Mouse (Mus musculus) midbrain, postnatal 0 days (tissue): ENCODE measurements around the gene A26c2. TPM values are rescaled to one million over a fixed set of nuclear protein-coding genes. Genes with fewer than 3 reads are reported as not detected.

Experiments
- ATAC-seq: fragments of 200-750 bp; cut with Nextera tagmentation; 2 replicates; pipeline ENCODE4 v1.8.0; 2017; ENCODE audit warnings: moderate number of reproducible peaks, mild to moderate bottlenecking, moderate TSS enrichment, moderate library complexity; ENCODE audit not compliant: low FRiP score
- DNase-seq: peaks from one replicate; pipeline ENCODE4 v3.0.0-alpha.2; 2015; ENCODE audit warnings: low spot score
- H3K27ac ChIP-seq: fragments of 300-500 bp; sonication (generic); 2 replicates; pipeline ENCODE4 v1.5.1; 2014; ENCODE audit warnings: low read depth, mild to moderate bottlenecking, low read length, mixed read lengths
- H3K27me3 ChIP-seq: fragments of 300-500 bp; sonication (generic); 2 replicates; pipeline ENCODE4 v1.6.1; 2014; ENCODE audit warnings: low read length, control low read depth, mixed read lengths; ENCODE audit not compliant: insufficient read depth
- H3K36me3 ChIP-seq: fragments of 300-500 bp; sonication (generic); 2 replicates; pipeline ENCODE4 v1.6.1; 2014; ENCODE audit warnings: low read length, control low read depth, mixed read lengths; ENCODE audit not compliant: insufficient read depth
- H3K4me1 ChIP-seq: fragments of 300-500 bp; sonication (generic); 2 replicates; pipeline ENCODE4 v1.6.1; 2014; ENCODE audit warnings: mild to moderate bottlenecking, control low read depth, antibody characterized with exemption, low read length, mixed read lengths; ENCODE audit not compliant: insufficient read depth
- H3K4me2 ChIP-seq: fragments of 300-500 bp; sonication (generic); 2 replicates; pipeline ENCODE4 v1.6.1; 2014; ENCODE audit warnings: low read depth, mild to moderate bottlenecking, low read length, mixed read lengths; ENCODE audit not compliant: poor library complexity, severe bottlenecking
- H3K4me3 ChIP-seq: fragments of 300-500 bp; sonication (generic); 2 replicates; pipeline ENCODE4 v1.5.1; 2014; ENCODE audit warnings: low read depth, mild to moderate bottlenecking, low read length, moderate library complexity
- H3K9ac ChIP-seq: fragments of 300-500 bp; sonication (generic); replicated peaks from 2 replicates; pipeline ENCODE4 v1.6.1; 2014; ENCODE audit warnings: mild to moderate bottlenecking, low read length, moderate library complexity, mixed read lengths; ENCODE audit not compliant: poor library complexity, severe bottlenecking
- H3K9me3 ChIP-seq: fragments of 300-500 bp; sonication (generic); 2 replicates; pipeline ENCODE4 v1.6.1; 2016; ENCODE audit warnings: low read length, control low read depth
- CTCF ChIP-seq: IDR thresholded peaks from 2 replicates; pipeline ENCODE4 v1.5.1; 2016; ENCODE audit warnings: antibody characterized with exemption, mild to moderate bottlenecking
- WGBS: fragments of 180-500 bp; shearing (Covaris S2); extraction: QIAGEN DNeasy Blood & Tissue Kit; methylation state at CpG from one replicate; pipeline ENCODE4 v1.1.7; 2014; 5-methylcytosine and 5-hydroxymethylcytosine counted together
- polyA plus RNA-seq: library from polyadenylated mRNA; unstranded; fragments of >200 nt; fragmentation: Nextera tagmentation; extraction: Ambion mirVana; gene quantifications from 2 replicates; pipeline ENCODE4 v1.2.1, GENCODE M21; 2015
- total RNA-seq: library from RNA; depleted of rRNA; stranded (reverse); fragments of >200 nt; gene quantifications from 2 replicates; pipeline ENCODE4 v1.2.3, GENCODE M21; 2014; rRNA removed

A26c2 gene
- total RNA-seq (not detected in 2 replicates), polyA plus RNA-seq (not detected in 2 replicates)

GRCm38 (mm10) chr7:62823573-62823972 lies at the start of gene A26c2:
Gene A26c2, minus strand, starts transcription at chr7:62823673.
- Histone ChIP-seq H3K4me1 (no peaks in the 10 kb centered on the region), H3K9me3 (peaks cover 7% of the 10 kb centered on the region; the same call in 1 of the 2 replicates), H3K9ac (no peak within 1 kb of the TSS), H3K27me3 (no peaks in the 10 kb centered on the region), H3K4me3 (no peak within 1 kb of the TSS), H3K4me2 (no peak within 1 kb of the TSS), H3K27ac (no peak within 1 kb of the TSS), H3K36me3 (no peaks in the 10 kb centered on the region)
- 81% methylated on average over 7 of the region's 7 CpGs for WGBS
- DNase-seq, result no peak
- ATAC-seq, result no peak
- TF ChIP-seq CTCF, result no peak

- Histone ChIP-seq H3K4me1 (no peaks in the 10 kb centered on the region), H3K27me3 (no peaks in the 10 kb centered on the region), H3K4me3 (no peak overlapping the region), H3K36me3 (no peaks in the 10 kb centered on the region), H3K9me3 (peaks cover 4% of the 10 kb centered on the region; the same call in 1 of the 2 replicates), H3K9ac (no peak overlapping the region), H3K27ac (no peak overlapping the region), H3K4me2 (no peak overlapping the region)
- TF ChIP-seq CTCF, result no peak
- ATAC-seq, result no peak
- DNase-seq, result no peak
Measured at GRCm38 (mm10) chr7:62851471-62851870, 28.0 kb upstream of the A26c2 start.
